Mouse (Mus musculus) neutrophil, adult 5-6 weeks (primary cell): Measurements from ENCODE around the gene Ak2. TPM values are rescaled to one million over a fixed set of nuclear protein-coding genes. Genes with fewer than 3 reads are reported as not detected.

ENCODE experiments used
- ATAC-seq: fragments of 151-379, 151-347 bp; 2 replicates; pipeline ENCODE4 v1.8.0; 2017; ENCODE audit warnings: mild to moderate bottlenecking, moderate TSS enrichment; ENCODE audit not compliant: insufficient number of reproducible peaks, poor library complexity, low FRiP score, severe bottlenecking; ENCODE audit errors: extremely low read depth
- total RNA-seq: library from RNA; stranded (forward); fragments of 200-1000 nt; gene quantifications from 2 replicates; pipeline ENCODE4 v1.2.3, GENCODE M21; 2017

Gene Ak2
- total RNA-seq = 36.3 and 40.5 TPM in 2 replicates

GRCm38 (mm10) chr4:128991500-128992008 lies at the start of gene Ak2:
TSS of gene Ak2 (plus strand) at chr4:128991958.
- ATAC-seq = no peak

GRCm38 (mm10) chr4:128942346-128942745 lies 49.4 kb upstream of the Ak2 start:
- no peak for ATAC-seq

GRCm38 (mm10) chr4:128946736-128947135 lies 45.0 kb upstream of the Ak2 start:
- no peak for ATAC-seq

- ATAC-seq = no peak
These were observed 44.3 kb upstream of the Ak2 start for GRCm38 (mm10) chr4:128947326-128947933.

GRCm38 (mm10) chr4:128948137-128948674 lies 43.6 kb upstream of the Ak2 start:
- no peak for ATAC-seq

GRCm38 (mm10) chr4:128949470-128950005 lies 42.2 kb upstream of the Ak2 start:
- ATAC-seq = no peak

- ATAC-seq = no peak
These were observed 41.3 kb upstream of the Ak2 start for GRCm38 (mm10) chr4:128950461-128950860.

GRCm38 (mm10) chr4:128953851-128954250 lies 37.9 kb upstream of the Ak2 start:
- ATAC-seq = no peak

GRCm38 (mm10) chr4:128957155-128957911 lies 34.4 kb upstream of the Ak2 start:
- ATAC-seq = peak; percentile 49

GRCm38 (mm10) chr4:128958156-128958555 lies 33.6 kb upstream of the Ak2 start:
- ATAC-seq = no peak

GRCm38 (mm10) chr4:128958849-128959248 lies 32.9 kb upstream of the Ak2 start:
- ATAC-seq = no peak

- ATAC-seq = no peak
These were observed 32.1 kb upstream of the Ak2 start for GRCm38 (mm10) chr4:128959676-128960075.

- ATAC-seq = no peak
These were observed 30.3 kb upstream of the Ak2 start for GRCm38 (mm10) chr4:128961301-128962028.

GRCm38 (mm10) chr4:128962029-128962925 lies 29.5 kb upstream of the Ak2 start, which contains the start of gene Azin2:
TSS of gene Azin2 (minus strand) at chr4:128962442.
- ATAC-seq = peak; percentile 93

- ATAC-seq = no peak
These were observed 28.9 kb upstream of the Ak2 start for GRCm38 (mm10) chr4:128962926-128963290.

- no peak for ATAC-seq
These were observed 25.0 kb upstream of the Ak2 start for GRCm38 (mm10) chr4:128966751-128967150.

- ATAC-seq = no peak
These were observed 22.7 kb upstream of the Ak2 start for GRCm38 (mm10) chr4:128969081-128969480.
